Mouse (Mus musculus) heart, embryonic 12.5 days (tissue): ENCODE results near the gene Pcsk6. TPM values are rescaled to one million over a fixed set of nuclear protein-coding genes. Genes with fewer than 3 reads are reported as not detected.
A peak's percentile ranks its signal among the peaks of the same experiment; 100 is the strongest.

ENCODE experiments used
- ATAC-seq: fragments of 200-750 bp; cut with Nextera tagmentation; 2 replicates; pipeline ENCODE4 v1.8.0; 2017; ENCODE audit warnings: moderate TSS enrichment, moderate library complexity; ENCODE audit not compliant: insufficient number of reproducible peaks, low FRiP score
- H3K27ac ChIP-seq: fragments of 300-500 bp; sonication (generic); 2 replicates; pipeline ENCODE4 v1.5.1; 2016; ENCODE audit warnings: mild to moderate bottlenecking, moderate library complexity; ENCODE audit not compliant: poor library complexity, severe bottlenecking
- H3K27me3 ChIP-seq: fragments of 300-500 bp; sonication (generic); replicated peaks from 2 replicates; pipeline ENCODE4 v1.6.1; 2016; ENCODE audit warnings: mild to moderate bottlenecking, moderate library complexity
- H3K36me3 ChIP-seq: fragments of 300-500 bp; sonication (generic); 2 replicates; pipeline ENCODE4 v1.6.1; 2016; ENCODE audit warnings: mild to moderate bottlenecking, moderate library complexity
- H3K4me1 ChIP-seq: fragments of 300-500 bp; sonication (generic); replicated peaks from 2 replicates; pipeline ENCODE4 v1.6.1; 2016; ENCODE audit warnings: mild to moderate bottlenecking
- H3K4me2 ChIP-seq: fragments of 300-500 bp; sonication (generic); 2 replicates; pipeline ENCODE4 v1.6.1; 2016; ENCODE audit warnings: mild to moderate bottlenecking, moderate library complexity
- H3K4me3 ChIP-seq: fragments of 300-500 bp; sonication (generic); 2 replicates; pipeline ENCODE4 v1.5.1; 2016; ENCODE audit warnings: mild to moderate bottlenecking
- H3K9ac ChIP-seq: fragments of 300-500 bp; sonication (generic); 2 replicates; pipeline ENCODE4 v1.6.1; 2016; ENCODE audit warnings: mild to moderate bottlenecking, moderate library complexity
- H3K9me3 ChIP-seq: fragments of 300-500 bp; sonication (generic); replicated peaks from 2 replicates; pipeline ENCODE4 v1.6.1; 2016; ENCODE audit warnings: mild to moderate bottlenecking, moderate library complexity
- WGBS: fragments of 180-500 bp; shearing (Covaris S2); methylation state at CpG from one replicate; pipeline ENCODE4 v1.1.7; 2016; 5-methylcytosine and 5-hydroxymethylcytosine counted together
- polyA plus RNA-seq: library from polyadenylated mRNA; unstranded; fragments of >200 nt; fragmentation: Nextera tagmentation; extraction: Ambion mirVana; gene quantifications from 2 replicates; pipeline ENCODE4 v1.2.1, GENCODE M21; 2016

Gene Pcsk6
- polyA plus RNA-seq, 1 experiment from 2014 or later, result 2.7 TPM

DNA sequence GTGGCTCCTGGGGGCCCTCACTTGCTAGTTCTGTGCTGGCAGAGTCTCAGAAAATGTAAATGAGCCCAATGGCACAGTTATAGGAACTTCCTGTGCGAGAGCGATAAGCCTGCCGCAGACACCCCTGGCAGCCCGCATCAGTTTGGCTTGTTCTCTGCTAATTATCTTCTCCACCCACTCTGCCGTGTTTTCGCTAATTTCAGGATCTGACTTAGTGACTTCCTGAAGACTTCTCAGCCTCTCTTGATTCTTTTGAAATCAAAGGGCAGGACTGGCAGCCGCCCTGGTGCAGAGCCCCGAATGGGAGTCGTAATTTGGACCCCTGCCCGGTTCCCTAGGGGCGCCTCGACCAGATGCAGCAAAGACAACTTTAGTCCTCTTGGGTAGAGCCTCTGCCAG lies 19.8 kb downstream of the Pcsk6 start:
- no peak overlapping the region for H3K4me3 ChIP-seq
- no peak overlapping the region for H3K27ac ChIP-seq
- peak overlapping the region; percentile 37 for H3K4me2 ChIP-seq
- H3K27me3 ChIP-seq, result peaks cover 61% of the 10 kb centered on the region
- peaks cover 24% of the 10 kb centered on the region for H3K4me1 ChIP-seq
- no peak for ATAC-seq
- no peaks in the 10 kb centered on the region for H3K36me3 ChIP-seq
- no peaks in the 10 kb centered on the region for H3K9me3 ChIP-seq
- no peak overlapping the region for H3K9ac ChIP-seq
- WGBS, result 37% methylated on average over 12 of the region's 12 CpGs

DNA sequence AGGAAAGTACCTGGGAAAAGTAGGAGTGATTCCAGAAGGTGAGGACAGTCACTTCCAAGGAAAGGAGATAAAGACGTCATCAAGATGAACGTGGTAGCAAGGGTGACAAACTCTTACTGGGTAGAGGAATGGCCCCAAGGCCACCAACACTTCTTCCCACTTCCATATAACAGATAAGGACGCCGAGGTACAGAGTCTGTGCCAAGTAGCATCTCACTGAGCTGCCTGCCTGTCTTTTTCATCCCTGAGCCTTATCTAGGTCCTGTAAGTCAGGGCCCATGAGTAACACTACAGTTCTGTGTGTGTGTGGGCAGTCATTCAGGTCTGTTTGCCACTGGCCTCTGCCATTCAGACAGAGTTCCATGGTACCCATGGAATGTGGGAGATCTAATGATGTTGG lies 23.4 kb downstream of the Pcsk6 start:
- WGBS, result 18% methylated on average over 4 of the region's 4 CpGs
- Histone ChIP-seq H3K4me3 (no peak overlapping the region), H3K27ac (no peak overlapping the region), H3K27me3 (peaks cover 50% of the 10 kb centered on the region), H3K9ac (no peak overlapping the region), H3K4me2 (no peak overlapping the region), H3K36me3 (no peaks in the 10 kb centered on the region), H3K4me1 (peaks cover 20% of the 10 kb centered on the region), H3K9me3 (no peaks in the 10 kb centered on the region)
- no peak for ATAC-seq

DNA sequence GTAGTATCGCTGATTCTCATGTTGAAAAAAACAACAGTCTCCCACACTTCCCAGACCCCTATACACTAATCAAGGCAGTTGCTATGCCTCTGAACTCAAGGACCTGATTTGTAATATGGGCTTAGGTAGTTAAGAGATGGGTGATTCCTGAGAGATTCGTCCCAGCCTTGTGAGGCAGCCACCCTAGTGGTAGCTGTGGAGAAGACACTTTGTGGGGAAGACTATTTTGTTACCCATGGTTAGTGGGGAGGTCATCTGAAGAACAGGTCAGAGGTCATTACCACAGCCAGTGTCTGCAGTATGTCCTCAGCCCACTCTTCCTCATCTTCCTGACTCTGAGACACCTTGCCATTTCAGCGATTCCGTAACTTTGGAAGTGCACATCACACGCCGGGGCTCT lies 24.3 kb downstream of the Pcsk6 start:
- Histone ChIP-seq H3K4me3 (no peak overlapping the region), H3K4me1 (peaks cover 19% of the 10 kb centered on the region), H3K9ac (no peak overlapping the region), H3K27ac (no peak overlapping the region), H3K9me3 (no peaks in the 10 kb centered on the region), H3K4me2 (no peak overlapping the region), H3K27me3 (peaks cover 55% of the 10 kb centered on the region), H3K36me3 (no peaks in the 10 kb centered on the region)
- no peak for ATAC-seq
- 90% methylated on average over 6 of the region's 6 CpGs for WGBS

DNA sequence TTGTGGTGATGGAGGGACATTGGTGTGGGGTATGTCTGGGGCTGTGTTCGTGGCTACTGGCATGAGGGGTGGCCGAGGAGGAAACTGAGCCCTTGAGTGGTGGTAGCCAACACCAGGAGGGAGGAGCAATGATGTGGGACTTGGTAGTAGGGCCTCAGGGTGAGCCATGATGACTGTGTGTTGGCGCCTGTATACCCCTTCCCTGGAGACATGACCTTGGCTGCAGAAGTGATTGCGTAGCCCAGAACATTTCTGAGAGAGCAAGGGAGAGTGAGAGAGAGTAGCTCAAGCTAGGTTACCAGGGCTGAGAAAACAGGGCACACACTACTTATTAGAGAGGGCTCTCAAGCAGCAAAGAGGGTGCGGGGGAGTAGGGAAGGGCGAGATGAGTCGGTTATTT lies 30.3 kb downstream of the Pcsk6 start:
- H3K4me1 ChIP-seq, result peaks cover 22% of the 10 kb centered on the region
- H3K9me3 ChIP-seq, result no peaks in the 10 kb centered on the region
- H3K27me3 ChIP-seq, result peaks cover 30% of the 10 kb centered on the region
- no peak overlapping the region for H3K27ac ChIP-seq
- 0 out of 2 replicates have a peak, but pooled peaks have one; percentile 9 for ATAC-seq
- H3K4me2 ChIP-seq, result no peak overlapping the region
- H3K36me3 ChIP-seq, result no peaks in the 10 kb centered on the region
- no peak overlapping the region for H3K4me3 ChIP-seq
- H3K9ac ChIP-seq, result no peak overlapping the region
- 78% methylated on average over 7 of the region's 7 CpGs for WGBS

DNA sequence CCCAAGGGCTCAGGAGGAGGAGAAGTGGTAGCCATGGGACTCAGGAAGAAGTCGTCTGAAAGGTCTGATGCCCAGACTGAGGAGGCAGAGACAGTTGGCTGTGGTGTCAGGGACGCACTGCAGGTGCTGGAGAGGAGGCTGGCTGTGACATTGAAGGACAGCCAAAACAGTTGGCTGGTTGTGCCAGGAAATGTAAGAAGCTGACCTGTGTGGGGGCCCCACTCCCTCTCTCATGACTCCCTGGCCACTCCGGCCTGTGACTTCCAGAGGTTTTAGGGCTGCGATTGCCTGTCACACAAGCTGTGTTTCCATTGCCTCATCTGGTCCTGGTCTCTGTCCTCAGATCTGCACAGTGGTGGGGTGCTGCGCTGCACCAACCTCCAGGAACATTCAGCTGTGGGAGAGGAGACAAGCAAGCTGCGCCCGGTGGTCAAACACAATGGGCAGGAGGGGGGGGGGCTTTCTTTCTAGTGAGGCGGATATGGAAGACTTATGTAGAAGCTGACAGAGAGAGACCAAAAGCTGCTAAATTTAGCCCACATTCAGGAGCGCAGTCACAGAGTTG lies 30.8 kb downstream of the Pcsk6 start:
- peaks cover 22% of the 10 kb centered on the region for H3K4me1 ChIP-seq
- no peak overlapping the region for H3K4me2 ChIP-seq
- no peaks in the 10 kb centered on the region for H3K36me3 ChIP-seq
- H3K9ac ChIP-seq, result no peak overlapping the region
- 43% methylated on average over 9 of the region's 9 CpGs for WGBS
- H3K9me3 ChIP-seq, result no peaks in the 10 kb centered on the region
- H3K27ac ChIP-seq, result no peak overlapping the region
- peaks cover 29% of the 10 kb centered on the region for H3K27me3 ChIP-seq
- no peak overlapping the region for H3K4me3 ChIP-seq
- ATAC-seq, result no peak

DNA sequence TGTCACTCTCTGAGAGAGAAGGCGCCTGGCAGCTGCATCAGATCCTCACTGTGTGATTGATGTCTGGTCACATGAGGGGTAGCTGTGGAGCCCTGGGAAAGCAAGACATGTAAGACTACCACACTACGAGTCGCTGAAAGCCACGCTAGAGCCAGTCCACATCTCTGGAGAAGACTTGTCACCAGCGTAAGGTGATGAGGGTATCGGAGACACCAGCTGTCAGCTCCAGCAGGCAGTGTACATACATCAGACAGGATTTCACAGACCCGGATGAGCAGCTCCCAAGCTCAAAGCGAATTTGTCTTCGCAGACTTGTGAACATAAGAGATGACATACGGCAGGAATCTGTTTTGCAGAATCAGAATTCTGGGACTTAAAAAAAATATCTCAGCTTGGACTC lies 32.0 kb downstream of the Pcsk6 start:
- ATAC-seq, result no peak; the same call in 1 of the 2 replicates
- Histone ChIP-seq H3K9me3 (peaks cover 1% of the 10 kb centered on the region; the same call in 1 of the 2 replicates), H3K4me1 (peaks cover 22% of the 10 kb centered on the region), H3K27ac (no peak overlapping the region), H3K36me3 (no peaks in the 10 kb centered on the region), H3K9ac (no peak overlapping the region), H3K27me3 (peaks cover 29% of the 10 kb centered on the region; the same call in 1 of the 2 replicates), H3K4me2 (peak overlapping the region; percentile 21; the same call in 1 of the 2 replicates), H3K4me3 (no peak overlapping the region)
- WGBS, result 52% methylated on average over 10 of the region's 10 CpGs

DNA sequence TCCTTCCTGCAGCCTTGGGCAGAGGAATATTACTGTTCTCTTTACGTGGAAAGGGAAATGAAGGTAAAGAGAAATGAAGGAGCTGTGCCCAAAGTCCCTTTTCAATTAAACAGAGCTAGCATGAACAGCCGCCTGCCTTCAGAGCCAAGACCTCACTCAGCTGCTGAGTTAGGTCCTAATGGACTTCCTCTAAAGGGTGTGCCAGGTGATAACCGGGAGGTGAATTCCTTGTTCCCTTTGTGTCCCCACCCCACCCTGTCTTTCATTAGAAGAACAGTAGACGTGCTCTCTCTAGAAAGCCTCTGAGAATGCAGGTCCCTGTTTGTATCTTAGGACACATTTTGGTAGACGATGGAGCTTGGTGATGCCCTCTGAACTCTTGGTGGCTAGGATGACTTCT lies 33.7 kb downstream of the Pcsk6 start:
- no peak overlapping the region for H3K9ac ChIP-seq
- peaks cover 25% of the 10 kb centered on the region; the same call in 1 of the 2 replicates for H3K27me3 ChIP-seq
- no peak for ATAC-seq
- peaks cover 8% of the 10 kb centered on the region for H3K9me3 ChIP-seq
- no peaks in the 10 kb centered on the region for H3K36me3 ChIP-seq
- H3K4me2 ChIP-seq, result no peak overlapping the region
- H3K4me1 ChIP-seq, result peaks cover 22% of the 10 kb centered on the region
- WGBS, result 70% methylated on average over 5 of the region's 5 CpGs
- no peak overlapping the region for H3K4me3 ChIP-seq
- no peak overlapping the region for H3K27ac ChIP-seq

DNA sequence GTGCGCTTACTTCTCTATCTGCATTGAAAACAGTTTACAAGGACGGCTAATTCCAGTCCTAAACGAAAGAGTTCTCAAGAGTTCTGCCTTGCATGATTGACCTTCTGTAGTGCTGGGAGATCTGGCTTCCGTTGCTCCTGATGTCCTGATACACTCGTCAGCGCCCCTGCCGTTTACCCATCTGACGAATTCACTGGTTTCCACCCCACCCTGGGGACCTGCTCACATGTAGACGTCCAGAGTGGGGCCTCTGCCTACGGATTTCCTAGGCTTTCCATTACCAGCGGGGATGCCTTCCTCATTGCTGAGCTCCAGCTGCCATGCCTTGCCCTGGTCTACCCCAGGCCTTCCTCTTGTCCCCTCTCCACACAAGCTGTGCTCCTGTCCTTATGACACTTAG lies 39.7 kb downstream of the Pcsk6 start:
- ATAC-seq, result no peak
- H3K4me1 ChIP-seq, result peaks cover 33% of the 10 kb centered on the region
- no peak overlapping the region for H3K4me3 ChIP-seq
- H3K4me2 ChIP-seq, result no peak overlapping the region
- peaks cover 14% of the 10 kb centered on the region; the same call in 1 of the 2 replicates for H3K27me3 ChIP-seq
- WGBS, result 40% methylated on average over 11 of the region's 11 CpGs
- peaks cover 8% of the 10 kb centered on the region for H3K9me3 ChIP-seq
- H3K9ac ChIP-seq, result no peak overlapping the region
- no peaks in the 10 kb centered on the region for H3K36me3 ChIP-seq
- H3K27ac ChIP-seq, result no peak overlapping the region

DNA sequence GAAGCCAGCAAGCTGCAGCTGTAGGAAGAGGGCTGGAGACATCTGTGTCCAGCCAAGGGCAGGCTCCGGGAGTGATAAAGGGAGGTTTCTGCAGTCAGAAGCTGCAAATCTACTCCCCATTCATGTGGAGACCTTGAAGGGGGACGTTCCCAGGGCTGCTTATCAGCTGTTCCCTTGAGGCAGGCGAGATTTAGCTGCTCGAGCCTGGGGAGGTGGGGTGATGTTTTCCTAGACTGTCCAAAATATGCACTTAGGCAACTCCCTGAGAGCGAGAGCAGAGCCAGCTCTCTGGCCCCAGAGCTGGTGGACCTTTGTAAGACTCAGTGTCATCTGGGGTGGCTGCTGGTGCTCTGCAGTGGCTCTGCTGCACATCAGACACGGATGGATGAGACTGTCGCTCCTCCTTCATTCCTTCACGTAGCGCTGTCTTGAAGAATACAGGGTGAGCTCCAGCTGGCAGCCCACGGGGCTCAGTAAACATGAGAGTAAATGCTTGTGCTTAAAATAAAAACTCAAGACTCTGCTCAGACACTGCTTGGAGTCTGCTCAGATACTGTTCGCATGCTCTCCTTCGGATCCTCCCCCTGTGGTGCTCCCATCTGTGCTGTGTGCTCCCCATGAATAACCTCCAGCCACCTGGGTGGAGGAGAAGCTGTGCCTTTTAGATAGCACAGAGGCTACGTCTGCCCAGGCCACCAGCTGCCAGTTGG lies 41.1 kb downstream of the Pcsk6 start:
- H3K4me2 ChIP-seq, result peak overlapping the region; percentile 46

DNA sequence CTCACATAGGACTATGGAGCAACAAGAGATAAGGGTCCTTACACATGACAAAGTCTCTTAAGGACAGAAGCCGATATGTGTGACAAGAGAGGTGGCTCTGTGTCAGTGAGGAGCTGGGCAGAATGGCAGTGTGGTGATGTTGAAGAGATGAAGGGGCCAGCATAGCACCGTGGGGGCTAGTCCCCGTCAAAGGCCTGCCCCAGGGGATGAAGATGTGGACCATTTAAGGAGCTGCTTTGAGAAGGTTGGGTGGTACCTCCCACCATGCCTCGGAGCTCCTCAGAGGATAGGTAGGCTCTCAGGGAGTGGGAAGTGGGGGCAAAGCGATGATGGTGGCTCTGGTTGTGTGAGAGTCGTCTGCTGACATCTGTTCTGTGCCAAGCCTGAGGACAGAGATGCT lies 41.9 kb downstream of the Pcsk6 start:
- peaks cover 7% of the 10 kb centered on the region for H3K9me3 ChIP-seq
- H3K27ac ChIP-seq, result no peak overlapping the region
- peaks cover 37% of the 10 kb centered on the region for H3K4me1 ChIP-seq
- no peaks in the 10 kb centered on the region for H3K36me3 ChIP-seq
- peaks cover 13% of the 10 kb centered on the region for H3K27me3 ChIP-seq
- 40% methylated on average over 6 of the region's 6 CpGs for WGBS
- no peak; the same call in 1 of the 2 replicates for ATAC-seq
- no peak overlapping the region for H3K4me3 ChIP-seq
- H3K9ac ChIP-seq, result no peak overlapping the region
- H3K4me2 ChIP-seq, result no peak overlapping the region

More for the DNA sequence above, 41.1 kb downstream of the Pcsk6 start:
- peaks cover 33% of the 10 kb centered on the region for H3K4me1 ChIP-seq
- H3K27me3 ChIP-seq, result peaks cover 17% of the 10 kb centered on the region; the same call in 1 of the 2 replicates
- H3K9me3 ChIP-seq, result peaks cover 8% of the 10 kb centered on the region
- ATAC-seq, result peak; percentile 51
- no peak overlapping the region for H3K4me3 ChIP-seq
- WGBS, result 14% methylated on average over 13 of the region's 13 CpGs
- H3K27ac ChIP-seq, result peak overlapping the region; percentile 23
- H3K9ac ChIP-seq, result no peak overlapping the region
- no peaks in the 10 kb centered on the region for H3K36me3 ChIP-seq

DNA sequence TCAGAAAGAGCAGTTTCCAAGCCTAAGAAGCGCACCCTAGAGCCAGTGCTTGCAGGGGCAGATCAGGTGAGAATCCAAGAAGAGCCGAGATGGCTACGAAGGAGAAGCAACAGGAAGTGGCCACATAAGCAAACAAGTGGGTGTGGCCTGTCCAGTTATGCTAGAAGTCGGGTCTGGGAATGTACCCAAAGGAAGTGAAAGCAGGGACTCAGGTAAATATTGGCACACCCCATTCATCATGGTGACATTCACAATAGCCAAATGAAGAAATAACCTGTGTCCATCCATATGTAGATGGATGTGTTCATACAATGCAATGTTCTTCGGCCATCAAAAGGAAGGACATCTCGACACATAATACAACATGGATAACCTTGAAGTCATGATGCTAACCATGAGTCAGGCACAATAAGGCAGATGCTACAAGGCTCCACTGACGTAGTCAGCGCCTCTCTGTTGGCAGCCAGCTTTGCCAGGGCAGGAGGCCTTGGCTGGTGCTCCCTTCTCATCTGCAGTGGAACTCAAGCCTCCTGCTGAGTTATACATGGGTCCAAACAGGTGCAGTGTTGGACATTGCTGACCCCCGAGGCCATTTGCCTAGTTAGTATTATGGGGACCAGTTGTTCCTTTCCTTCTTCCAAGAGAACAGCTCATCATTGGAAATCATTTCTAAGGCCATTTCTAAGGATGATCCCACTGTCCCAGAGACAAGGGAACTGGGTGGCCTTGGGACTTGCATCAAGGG lies 45.2 kb downstream of the Pcsk6 start:
- Histone ChIP-seq H3K9ac (no peak overlapping the region), H3K4me3 (no peak overlapping the region), H3K4me2 (no peak overlapping the region), H3K9me3 (no peaks in the 10 kb centered on the region), H3K27me3 (peaks cover 11% of the 10 kb centered on the region), H3K4me1 (peaks cover 24% of the 10 kb centered on the region), H3K27ac (no peak overlapping the region), H3K36me3 (no peaks in the 10 kb centered on the region)
- 85% methylated on average over 9 of the region's 9 CpGs for WGBS
- no peak for ATAC-seq
